Mouse (Mus musculus) heart, adult 2 months (tissue): Measurements from ENCODE around the gene Ccdc115.

Source experiments
- CTCF ChIP-seq: fragments of 200-600 bp; IDR thresholded peaks from 2 replicates; pipeline ENCODE4 v1.8.1; 2022; ENCODE audit warnings: antibody characterized with exemption, mild to moderate bottlenecking, moderate library complexity
- POLR2A ChIP-seq: fragments of 200-500 bp; IDR thresholded peaks from 2 replicates; pipeline ENCODE4 v1.6.1; 2011; ENCODE audit warnings: mild to moderate bottlenecking, low read depth, low read length, control low read depth; ENCODE audit not compliant: insufficient read depth

- TF ChIP-seq POLR2A (no peak), CTCF (no peak)
Observed at GRCm38 (mm10) chr1:34438381-34439051, 956 bp downstream of the Ccdc115 start.
